In the genomic region with DNA sequence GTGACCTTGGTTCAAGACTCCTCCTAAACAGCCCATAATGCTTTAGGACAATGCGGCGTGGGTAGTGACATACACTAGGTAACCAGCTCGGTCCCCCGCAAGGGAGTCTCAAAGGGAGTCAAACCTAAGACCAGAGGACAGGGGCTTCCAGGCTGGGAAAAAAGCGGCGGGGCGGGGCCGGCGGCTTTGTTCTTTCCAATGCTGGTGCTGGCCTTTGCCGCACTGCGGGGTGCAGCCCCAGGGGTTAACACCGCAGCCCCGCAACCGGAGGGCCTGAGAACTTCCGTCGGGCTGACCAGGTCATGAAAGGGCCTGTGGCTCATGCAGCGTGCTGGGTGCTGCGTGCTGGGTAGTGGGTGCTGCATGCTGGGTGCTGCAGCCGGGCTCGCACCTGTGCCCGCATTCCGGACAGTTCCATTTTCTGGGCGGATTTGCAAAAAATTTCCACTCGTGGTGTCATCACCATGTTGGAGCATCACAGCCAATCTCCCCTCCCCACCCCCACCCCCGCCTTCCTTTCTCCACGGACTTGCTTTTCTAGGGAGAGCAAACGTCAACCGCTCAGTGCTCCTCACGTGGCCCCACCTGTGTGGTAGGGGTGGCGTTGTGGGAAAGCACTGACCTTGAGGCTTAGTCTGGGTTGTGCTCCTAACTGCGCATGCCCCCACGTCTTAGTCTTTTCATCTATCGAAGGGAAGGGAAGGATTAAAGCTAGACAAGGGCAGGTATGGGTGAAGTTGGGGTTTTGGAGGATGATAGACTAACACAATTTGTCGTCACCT, we compare ENCODE assay signal across 8 mouse cellular contexts. TPM values are rescaled to one million over a fixed set of nuclear protein-coding genes. Genes with fewer than 3 reads are reported as not detected.
A peak's percentile ranks its signal among the peaks of the same experiment; 100 is the strongest.
DNase-seq lines count a peak whose midpoint lies in the region; ATAC-seq and TF ChIP-seq lines count a peak whose summit lies in the region.

No protein-coding gene starts in this region.

- no peaks in the 10 kb centered on the region for H3K36me3 ChIP-seq in E14TG2a.4 (ENCODE audit: insufficient read depth, low read length)
- no peaks in the 10 kb centered on the region for H3K36me3 ChIP-seq in embryonic facial prominence, embryonic 15.5 days
- no peaks in the 10 kb centered on the region for H3K36me3 ChIP-seq in limb, embryonic 10.5 days

- WGBS in embryonic facial prominence, embryonic 15.5 days, result 31% methylated on average over 34 of the region's 34 CpGs
- 28% methylated on average over 34 of the region's 34 CpGs for whole genome bisulfite sequencing in limb, embryonic 10.5 days

- 0 out of 2 replicates have a peak overlapping the region, but pooled peaks have one; percentile 12 for H3K4me2 ChIP-seq in embryonic facial prominence, embryonic 15.5 days (replicated peaks)

- no peaks in the 10 kb centered on the region for H3K9me3 ChIP-seq in E14TG2a.4 (ENCODE audit: low read length)
- H3K9me3 ChIP-seq in embryonic facial prominence, embryonic 15.5 days (replicated peaks), result no peaks in the 10 kb centered on the region
- no peaks in the 10 kb centered on the region for H3K9me3 ChIP-seq in limb, embryonic 10.5 days (replicated peaks)

- DNase-seq in adrenal gland, adult 2 months, result peak; percentile 52
- no peak for DNase-seq in adrenal gland, postnatal 4 days (ENCODE audit: low spot score in 2 of 2)
- DNase-seq in limb, embryonic 10.5 days (ENCODE audit: low spot score), result peak; percentile 47
- no peak for DNase-seq in layer of hippocampus, adult 8-10 months (ENCODE audit: low spot score in 2 of 2)
- no peak for DNase-seq in layer of hippocampus, postnatal 10 days (ENCODE audit: low spot score in 2 of 2)
- DNase-seq in spleen, postnatal 36 days (ENCODE audit: low spot score in 2 of 2), result no peak

- TF ChIP-seq CTCF in E14TG2a.4 (conservative IDR thresholded peaks at IDR 0.05; ENCODE audit: low read length), result no peak

- H3K9ac ChIP-seq in embryonic facial prominence, embryonic 15.5 days, result no peak overlapping the region

- peaks cover 81% of the 10 kb centered on the region for H3K4me1 ChIP-seq in E14TG2a.4 (replicated peaks; ENCODE audit: low read depth, low read length)
- peaks cover 16% of the 10 kb centered on the region for H3K4me1 ChIP-seq in embryonic facial prominence, embryonic 15.5 days
- H3K4me1 ChIP-seq in limb, embryonic 10.5 days, result peaks cover 36% of the 10 kb centered on the region

- no peak overlapping the region for H3K27ac ChIP-seq in embryonic facial prominence, embryonic 15.5 days (replicated peaks)
- no peak overlapping the region for H3K27ac ChIP-seq in limb, embryonic 10.5 days

- no peak for ATAC-seq in embryonic facial prominence, embryonic 15.5 days (ENCODE audit: insufficient number of reproducible peaks, low FRiP score, low TSS enrichment, low read depth)

- H3K4me3 ChIP-seq in E14TG2a.4 (replicated peaks; ENCODE audit: low read length), result peak overlapping the region; percentile 56
- H3K4me3 ChIP-seq in embryonic facial prominence, embryonic 15.5 days (replicated peaks), result no peak overlapping the region
- H3K4me3 ChIP-seq in limb, embryonic 10.5 days, result peak overlapping the region; percentile 23

- H3K27me3 ChIP-seq in E14TG2a.4 (ENCODE audit: insufficient read depth, low read length), result peaks cover 14% of the 10 kb centered on the region; the same call in 1 of the 2 replicates
- H3K27me3 ChIP-seq in embryonic facial prominence, embryonic 15.5 days, result peaks cover 30% of the 10 kb centered on the region
- peaks cover 70% of the 10 kb centered on the region for H3K27me3 ChIP-seq in limb, embryonic 10.5 days (ENCODE audit: low read depth, poor library complexity, severe bottlenecking)

RNA-seq across cellular contexts. Expression of a gene that starts 14.3 kb away (rescaled TPM):
- total RNA-seq in adrenal gland, adult 2 months (2021), result 10 to 100 TPM; 28.7 to 31.8 TPM
- polyA plus RNA-seq in adrenal gland, adult 2 months (2012; rRNA removed), result 1.3 and 2.4 TPM in 2 replicates
- total RNA-seq in adrenal gland, postnatal 4 days (2021), result 100 to 1,000 TPM; 233 to 289 TPM
- polyA plus RNA-seq in embryonic facial prominence, embryonic 15.5 days (2015; fragmentation: Nextera tagmentation; extraction: Ambion mirVana), result 1,403 and 1,438 TPM in 2 replicates
- polyA plus RNA-seq in limb, embryonic 10.5 days (2016; fragmentation: Nextera tagmentation; extraction: Ambion mirVana), result 1,855 and 1,993 TPM in 2 replicates
- total RNA-seq in layer of hippocampus, adult 8-10 months (2022), result 100 to 1,000 TPM; 367 to 422 (median 391) TPM
- total RNA-seq in layer of hippocampus, postnatal 10 days (2021), result 1,000 to 10,000 TPM; 1,050 to 1,137 TPM

RNA-seq across cellular contexts. Expression of a gene that starts 42.7 kb away (rescaled TPM):
- total RNA-seq in adrenal gland, adult 2 months (2021), result 10 to 100 TPM; 30.3 to 78.9 TPM
- polyA plus RNA-seq in adrenal gland, adult 2 months (2012; rRNA removed), result 196 and 204 TPM in 2 replicates
- 10 to 100 TPM; 36.8 to 40.5 TPM for total RNA-seq in adrenal gland, postnatal 4 days (2021)
- polyA plus RNA-seq in embryonic facial prominence, embryonic 15.5 days (2015; fragmentation: Nextera tagmentation; extraction: Ambion mirVana), result 5.7 and 7.2 TPM in 2 replicates
- polyA plus RNA-seq in limb, embryonic 10.5 days (2016; fragmentation: Nextera tagmentation; extraction: Ambion mirVana), result 1.2 TPM in 2 replicates
- 10 to 100 TPM; 55.4 to 75.1 (median 63.4) TPM for total RNA-seq in layer of hippocampus, adult 8-10 months (2022)
- total RNA-seq in layer of hippocampus, postnatal 10 days (2021), result 10 to 100 TPM; 50.0 to 51.9 TPM

RNA-seq across cellular contexts. Expression of a gene that starts 57.0 kb away (rescaled TPM):
- 1 to 10 TPM in 1 of 2 experiments, under 1 TPM in 1; 0.29 to 1.5 TPM for total RNA-seq in adrenal gland, adult 2 months (2021)
- 0.10 and 0.16 TPM in 2 replicates for polyA plus RNA-seq in adrenal gland, adult 2 months (2012; rRNA removed)
- total RNA-seq in adrenal gland, postnatal 4 days (2021), result 1 to 10 TPM; 4.7 to 5.4 TPM
- 8.8 and 8.9 TPM in 2 replicates for polyA plus RNA-seq in embryonic facial prominence, embryonic 15.5 days (2015; fragmentation: Nextera tagmentation; extraction: Ambion mirVana)
- 21.9 and 29.6 TPM in 2 replicates for polyA plus RNA-seq in limb, embryonic 10.5 days (2016; fragmentation: Nextera tagmentation; extraction: Ambion mirVana)
- under 1 TPM in 3 of 4 experiments, not detected in 1; 0.25 to 0.85 (median 0.33) TPM for total RNA-seq in layer of hippocampus, adult 8-10 months (2022)
- under 1 TPM; 0.48 to 0.78 TPM for total RNA-seq in layer of hippocampus, postnatal 10 days (2021)

RNA-seq across cellular contexts. Expression of a gene that starts 57.7 kb away (rescaled TPM):
- 10 to 100 TPM; 12.1 to 18.7 TPM for total RNA-seq in adrenal gland, adult 2 months (2021)
- polyA plus RNA-seq in adrenal gland, adult 2 months (2012; rRNA removed), result 9.1 and 15.1 TPM in 2 replicates
- 10 to 100 TPM; 13.9 to 14.9 TPM for total RNA-seq in adrenal gland, postnatal 4 days (2021)
- polyA plus RNA-seq in embryonic facial prominence, embryonic 15.5 days (2015; fragmentation: Nextera tagmentation; extraction: Ambion mirVana), result 15.7 and 17.7 TPM in 2 replicates
- polyA plus RNA-seq in limb, embryonic 10.5 days (2016; fragmentation: Nextera tagmentation; extraction: Ambion mirVana), result 8.1 and 8.6 TPM in 2 replicates
- 10 to 100 TPM in 1 of 4 experiments, 1 to 10 TPM in 3; 5.5 to 10.5 (median 8.5) TPM for total RNA-seq in layer of hippocampus, adult 8-10 months (2022)
- 10 to 100 TPM; 11.5 to 13.1 TPM for total RNA-seq in layer of hippocampus, postnatal 10 days (2021)

Comparison
In these comparisons a context has a peak if more than half of its experiments do, and no peak if none do; other contexts are left out.
1. DNase-seq: peak in adrenal gland, adult 2 months (single experiment) and limb, embryonic 10.5 days (single experiment); none in adrenal gland, postnatal 4 days (0 of 2), layer of hippocampus, adult 8-10 months (0 of 2), layer of hippocampus, postnatal 10 days (0 of 2) and spleen, postnatal 36 days (0 of 2).
2. RNA of a gene that starts 14.3 kb away (total RNA-seq): 1,050 to 1,137 TPM in layer of hippocampus, postnatal 10 days, 367 to 422 TPM in layer of hippocampus, adult 8-10 months and 233 to 289 TPM in adrenal gland, postnatal 4 days; 28.7 to 31.8 TPM in adrenal gland, adult 2 months; every median in the first group is over 4 times any median in the second.